In the genomic region with DNA sequence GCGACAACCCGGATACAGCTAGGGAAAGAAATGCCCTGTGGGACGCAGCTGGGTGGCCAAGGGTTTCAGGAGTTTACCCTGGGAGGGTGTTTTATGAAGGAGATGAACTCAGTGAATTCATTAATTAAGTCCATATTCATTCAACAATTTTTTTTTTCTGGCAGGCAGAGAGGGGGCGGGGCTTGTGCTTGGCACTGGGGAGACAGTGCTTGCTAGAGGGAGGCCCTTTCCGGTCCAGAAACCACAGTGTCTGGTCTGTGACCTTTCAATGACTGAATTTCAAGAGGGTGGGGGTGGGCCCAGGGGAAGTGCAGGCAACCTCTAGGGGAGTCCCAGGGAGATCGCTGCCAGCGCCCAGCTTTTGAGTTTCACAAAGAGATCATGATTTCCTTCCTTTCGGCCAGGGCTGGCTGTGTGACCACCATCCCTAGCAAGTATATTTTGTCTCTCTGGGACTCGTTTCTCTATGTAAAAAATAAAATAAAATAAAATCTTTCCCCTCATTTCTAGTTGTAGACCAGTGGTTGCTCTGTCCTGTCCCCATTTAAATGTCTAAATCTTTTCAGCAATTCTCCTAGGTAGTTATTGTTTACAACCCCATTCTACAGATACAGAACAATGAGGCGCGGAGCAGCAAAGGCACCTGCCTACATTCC, we compare ENCODE assay signal across 8 mouse cellular contexts. TPM values are rescaled to one million over a fixed set of nuclear protein-coding genes. Genes with fewer than 3 reads are reported as not detected.
DNase-seq lines count a peak whose midpoint lies in the region; ATAC-seq and TF ChIP-seq lines count a peak whose summit lies in the region.

No protein-coding gene starts in this region.

- H3K9ac ChIP-seq in forebrain, embryonic 11.5 days (ENCODE audit: low read length) = peak overlapping the region; percentile 24; the same call in 1 of the 2 replicates
- no peak overlapping the region for H3K9ac ChIP-seq in lung, embryonic 16.5 days (ENCODE audit: low read length)

- no peak for TF ChIP-seq POLR2A in cerebellum, adult 2 months (IDR thresholded peaks at IDR 0.05; ENCODE audit: borderline replicate concordance, insufficient read depth, low read length)

- TF ChIP-seq CTCF in cerebellum, adult 2 months (IDR thresholded peaks at IDR 0.05; ENCODE audit: borderline replicate concordance, insufficient read depth, low read depth, low read length) = no peak

- H3K9me3 ChIP-seq in forebrain, embryonic 11.5 days (ENCODE audit: control insufficient read depth, low read length) = no peaks in the 10 kb centered on the region
- no peaks in the 10 kb centered on the region for H3K9me3 ChIP-seq in lung, embryonic 16.5 days (ENCODE audit: control insufficient read depth, low read length)

- no peak overlapping the region for H3K4me3 ChIP-seq in cerebellum, adult 2 months (replicated peaks; ENCODE audit: insufficient read depth, low read depth, low read length)
- no peak overlapping the region for H3K4me3 ChIP-seq in forebrain, embryonic 11.5 days (ENCODE audit: low read depth, low read length)
- H3K4me3 ChIP-seq in lung, embryonic 16.5 days (ENCODE audit: low read length) = 0 out of 2 replicates have a peak overlapping the region, but pooled peaks have one; percentile 8

- peak overlapping the region; percentile 34; the same call in 1 of the 2 replicates for H3K4me2 ChIP-seq in forebrain, embryonic 11.5 days (ENCODE audit: low read depth, low read length, severe bottlenecking)
- peak overlapping the region; percentile 48 for H3K4me2 ChIP-seq in lung, embryonic 16.5 days (ENCODE audit: low read depth, low read length)

- peaks cover 17% of the 10 kb centered on the region for H3K4me1 ChIP-seq in cerebellum, adult 2 months (ENCODE audit: control insufficient read depth, insufficient read depth, low read length)
- peaks cover 19% of the 10 kb centered on the region for H3K4me1 ChIP-seq in forebrain, embryonic 11.5 days (replicated peaks; ENCODE audit: control insufficient read depth, insufficient read depth, low read length)
- H3K4me1 ChIP-seq in lung, embryonic 16.5 days (replicated peaks; ENCODE audit: control insufficient read depth, insufficient read depth, low read length) = peaks cover 29% of the 10 kb centered on the region

- intact Hi-C loops in heart, postnatal 25 days (cut with DNase I) = no loop called here

- 36% methylated on average over 11 of the region's 11 CpGs for WGBS in cerebellum, adult 2 months
- 5% methylated on average over 11 of the region's 11 CpGs for WGBS in forebrain, embryonic 11.5 days
- 5% methylated on average over 11 of the region's 11 CpGs for WGBS in lung, embryonic 16.5 days

- H3K27me3 ChIP-seq in cerebellum, adult 2 months (ENCODE audit: control insufficient read depth, insufficient read depth, low read length) = no peaks in the 10 kb centered on the region
- peaks cover 9% of the 10 kb centered on the region for H3K27me3 ChIP-seq in forebrain, embryonic 11.5 days (ENCODE audit: control insufficient read depth, insufficient read depth, low read length)
- no peaks in the 10 kb centered on the region for H3K27me3 ChIP-seq in lung, embryonic 16.5 days (ENCODE audit: control insufficient read depth, insufficient read depth, low read depth, low read length)

- 0 out of 2 replicates have a peak, but pooled peaks have one; percentile 10 for ATAC-seq in forebrain, embryonic 11.5 days (replicated peaks; ENCODE audit: low FRiP score)
- ATAC-seq in lung, embryonic 16.5 days (ENCODE audit: low read depth) = peak; percentile 84

- DNase-seq in cerebellum, adult 2 months = peak; percentile 60 to 71
- DNase-seq in cerebellum, adult 11 months = no peak
- peak; percentile 79 for DNase-seq in adrenal gland, adult 8-10 months
- DNase-seq in forebrain, embryonic 11.5 days (ENCODE audit: low spot score) = peak; percentile 63
- peak; percentile 77 for DNase-seq in heart, postnatal 25 days (ENCODE audit: low spot score)
- peak; percentile 97 to 98 for DNase-seq in kidney, postnatal 36 days
- peak; percentile 77 for DNase-seq in ovary, adult 18-20 months (ENCODE audit: low spot score)

- no peak overlapping the region for H3K27ac ChIP-seq in cerebellum, adult 2 months (ENCODE audit: insufficient read depth, low read length)
- peak overlapping the region; percentile 63 for H3K27ac ChIP-seq in forebrain, embryonic 11.5 days (ENCODE audit: low read depth, low read length)
- H3K27ac ChIP-seq in lung, embryonic 16.5 days (ENCODE audit: low read length) = peak overlapping the region; percentile 94

- H3K36me3 ChIP-seq in forebrain, embryonic 11.5 days (ENCODE audit: control insufficient read depth, insufficient read depth, low read length) = no peaks in the 10 kb centered on the region
- no peaks in the 10 kb centered on the region for H3K36me3 ChIP-seq in lung, embryonic 16.5 days (ENCODE audit: control insufficient read depth, insufficient read depth, low read length)

RNA-seq across cellular contexts. Expression of gene Camk2n1, which starts 9.8 kb away (rescaled TPM):
- 99.0 and 109 TPM in 2 replicates for polyA plus RNA-seq in cerebellum, adult 2 months (2012; rRNA removed)
- 10 to 100 TPM; 29.2 to 33.7 (median 31.2) TPM for total RNA-seq in adrenal gland, adult 8-10 months (2022)
- polyA plus RNA-seq in forebrain, embryonic 11.5 days (2014; fragmentation: Nextera tagmentation; extraction: Ambion mirVana) = 2.2 and 2.5 TPM in 2 replicates
- total RNA-seq in heart, postnatal 25 days (2021) = 10 to 100 TPM in 1 of 2 experiments, 1 to 10 TPM in 1; 9.6 to 11.2 TPM
- 2.5 and 2.9 TPM in 2 replicates for polyA plus RNA-seq in lung, embryonic 16.5 days (2015; fragmentation: Nextera tagmentation; extraction: Ambion mirVana)

RNA-seq across cellular contexts. Expression of gene Mul1, which starts 29.5 kb away (rescaled TPM):
- polyA plus RNA-seq in cerebellum, adult 2 months (2012; rRNA removed) = 40.9 and 45.3 TPM in 2 replicates
- 10 to 100 TPM; 54.2 to 59.0 (median 56.8) TPM for total RNA-seq in adrenal gland, adult 8-10 months (2022)
- 18.6 and 21.1 TPM in 2 replicates for polyA plus RNA-seq in forebrain, embryonic 11.5 days (2014; fragmentation: Nextera tagmentation; extraction: Ambion mirVana)
- 10 to 100 TPM; 68.1 to 79.0 TPM for total RNA-seq in heart, postnatal 25 days (2021)
- 16.8 and 18.2 TPM in 2 replicates for polyA plus RNA-seq in lung, embryonic 16.5 days (2015; fragmentation: Nextera tagmentation; extraction: Ambion mirVana)

Comparison
In these comparisons a context has a peak if more than half of its experiments do, and no peak if none do; other contexts are left out.
1. RNA of gene Camk2n1, which starts 9.8 kb away (polyA plus RNA-seq): 99.0 to 109 TPM in cerebellum, adult 2 months; 2.5 to 2.9 TPM in lung, embryonic 16.5 days and 2.2 to 2.5 TPM in forebrain, embryonic 11.5 days; every median in the first group is over 10 times any median in the second.